Mouse (Mus musculus): ENCODE results near the gene Zc3h6. TPM values are rescaled to one million over a fixed set of nuclear protein-coding genes. Genes with fewer than 3 reads are reported as not detected.

Zc3h6 gene
- polyA plus RNA-seq (2015; fragmentation: Nextera tagmentation; extraction: Ambion mirVana), result 2.3 and 2.6 TPM in 2 replicates

- Histone ChIP-seq H3K4me1 (replicated peaks; ENCODE audit: control insufficient read depth, insufficient read depth, low read length) (no peaks in the 10 kb centered on the region), H3K4me2 (replicated peaks; ENCODE audit: low read depth) (peak within 1 kb of the TSS; percentile 85), H3K27me3 (replicated peaks; ENCODE audit: control insufficient read depth, insufficient read depth, low read length) (no peaks in the 10 kb centered on the region), H3K9me3 (ENCODE audit: control insufficient read depth) (no peaks in the 10 kb centered on the region), H3K4me3 (ENCODE audit: low read depth, low read length) (peak within 1 kb of the TSS; percentile 79), H3K9ac (ENCODE audit: low read depth, low read length) (peak within 1 kb of the TSS; percentile 99), H3K27ac (ENCODE audit: low read depth, low read length) (peak within 1 kb of the TSS; percentile 99), H3K36me3 (ENCODE audit: control insufficient read depth, insufficient read depth) (no peaks in the 10 kb centered on the region)
- WGBS, result under 1% methylated on average over 65 of the region's 65 CpGs
- peak; percentile 100 for ATAC-seq
- no peak for TF ChIP-seq CTCF (IDR thresholded peaks at IDR 0.05; ENCODE audit: low read depth)
Measured at GRCm38 (mm10) chr2:128966641-128967580, at the start of gene Zc3h6. Zc3h6 (plus strand) TSS chr2:128967402.

- Histone ChIP-seq H3K9me3 (ENCODE audit: control insufficient read depth) (no peaks in the 10 kb centered on the region), H3K27ac (ENCODE audit: low read depth, low read length) (no peak overlapping the region), H3K36me3 (ENCODE audit: control insufficient read depth, insufficient read depth) (peaks cover 11% of the 10 kb centered on the region; the same call in 1 of the 2 replicates), H3K4me3 (ENCODE audit: low read depth, low read length) (no peak overlapping the region), H3K4me2 (replicated peaks; ENCODE audit: low read depth) (no peak overlapping the region), H3K27me3 (replicated peaks; ENCODE audit: control insufficient read depth, insufficient read depth, low read length) (no peaks in the 10 kb centered on the region), H3K4me1 (replicated peaks; ENCODE audit: control insufficient read depth, insufficient read depth, low read length) (no peaks in the 10 kb centered on the region), H3K9ac (ENCODE audit: low read depth, low read length) (no peak overlapping the region)
- WGBS, result 98% methylated on average over 4 of the region's 4 CpGs
- ATAC-seq, result no peak
- TF ChIP-seq CTCF (IDR thresholded peaks at IDR 0.05; ENCODE audit: low read depth), result no peak
Measured at GRCm38 (mm10) chr2:128924799-128925198, 42.4 kb upstream of the Zc3h6 start.

GRCm38 (mm10) chr2:128928446-128928845 lies 38.8 kb upstream of the Zc3h6 start:
- H3K4me2 ChIP-seq (replicated peaks; ENCODE audit: low read depth), result no peak overlapping the region
- H3K27me3 ChIP-seq (replicated peaks; ENCODE audit: control insufficient read depth, insufficient read depth, low read length), result no peaks in the 10 kb centered on the region
- no peak overlapping the region for H3K9ac ChIP-seq (ENCODE audit: low read depth, low read length)
- ATAC-seq, result no peak
- no peaks in the 10 kb centered on the region for H3K4me1 ChIP-seq (replicated peaks; ENCODE audit: control insufficient read depth, insufficient read depth, low read length)
- WGBS, result 83% methylated on average over 3 of the region's 3 CpGs
- H3K36me3 ChIP-seq (ENCODE audit: control insufficient read depth, insufficient read depth), result peaks cover 11% of the 10 kb centered on the region; the same call in 1 of the 2 replicates
- no peaks in the 10 kb centered on the region for H3K9me3 ChIP-seq (ENCODE audit: control insufficient read depth)
- no peak for TF ChIP-seq CTCF (IDR thresholded peaks at IDR 0.05; ENCODE audit: low read depth)
- H3K27ac ChIP-seq (ENCODE audit: low read depth, low read length), result no peak overlapping the region
- H3K4me3 ChIP-seq (ENCODE audit: low read depth, low read length), result no peak overlapping the region

- Histone ChIP-seq H3K36me3 (ENCODE audit: control insufficient read depth, insufficient read depth) (peaks cover 13% of the 10 kb centered on the region; the same call in 1 of the 2 replicates), H3K9me3 (ENCODE audit: control insufficient read depth) (no peaks in the 10 kb centered on the region), H3K4me2 (replicated peaks; ENCODE audit: low read depth) (no peak overlapping the region), H3K4me3 (ENCODE audit: low read depth, low read length) (no peak overlapping the region), H3K4me1 (replicated peaks; ENCODE audit: control insufficient read depth, insufficient read depth, low read length) (no peaks in the 10 kb centered on the region), H3K27ac (ENCODE audit: low read depth, low read length) (0 out of 2 replicates have a peak overlapping the region, but pooled peaks have one; percentile 31), H3K9ac (ENCODE audit: low read depth, low read length) (no peak overlapping the region), H3K27me3 (replicated peaks; ENCODE audit: control insufficient read depth, insufficient read depth, low read length) (no peaks in the 10 kb centered on the region)
- TF ChIP-seq CTCF (IDR thresholded peaks at IDR 0.05; ENCODE audit: low read depth), result no peak
- peak; percentile 76 for ATAC-seq
Measured at GRCm38 (mm10) chr2:128930704-128931103, 36.5 kb upstream of the Zc3h6 start.

GRCm38 (mm10) chr2:128936256-128936655 lies 30.9 kb upstream of the Zc3h6 start:
- Histone ChIP-seq H3K27ac (ENCODE audit: low read depth, low read length) (no peak overlapping the region), H3K9me3 (ENCODE audit: control insufficient read depth) (no peaks in the 10 kb centered on the region), H3K4me1 (replicated peaks; ENCODE audit: control insufficient read depth, insufficient read depth, low read length) (no peaks in the 10 kb centered on the region), H3K4me3 (ENCODE audit: low read depth, low read length) (no peak overlapping the region), H3K4me2 (replicated peaks; ENCODE audit: low read depth) (no peak overlapping the region), H3K9ac (ENCODE audit: low read depth, low read length) (no peak overlapping the region), H3K36me3 (ENCODE audit: control insufficient read depth, insufficient read depth) (peaks cover 15% of the 10 kb centered on the region; the same call in 1 of the 2 replicates), H3K27me3 (replicated peaks; ENCODE audit: control insufficient read depth, insufficient read depth, low read length) (no peaks in the 10 kb centered on the region)
- WGBS, result 63% methylated on average over 3 of the region's 3 CpGs
- no peak for TF ChIP-seq CTCF (IDR thresholded peaks at IDR 0.05; ENCODE audit: low read depth)
- no peak for ATAC-seq
